Mouse (Mus musculus): ENCODE data around the gene Enkd1.

- TF ChIP-seq CTCF (IDR thresholded peaks at IDR 0.05; ENCODE audit: extremely low read depth, insufficient read depth, insufficient read length, insufficient replicate concordance), result no peak
- no peak for TF ChIP-seq POLR2A (IDR thresholded peaks at IDR 0.05; ENCODE audit: low read depth, low read length)
Observed at GRCm38 (mm10) chr8:105754688-105755087, 46.7 kb upstream of the Enkd1 start.
